Mouse (Mus musculus) lung, postnatal 0 days (tissue): ENCODE measurements around the gene Eif3b.

ENCODE experiments used
- CTCF ChIP-seq: IDR thresholded peaks from 2 replicates; pipeline ENCODE4 v1.5.1; 2016; ENCODE audit warnings: antibody characterized with exemption, mild to moderate bottlenecking
- EP300 ChIP-seq: IDR thresholded peaks from 2 replicates; pipeline ENCODE4 v1.6.1; 2016; ENCODE audit warnings: antibody characterized with exemption, mild to moderate bottlenecking, control low read depth

GRCm38 (mm10) chr5:140408801-140409200, 10.3 kb upstream of the Eif3b start:
- TF ChIP-seq CTCF (0 out of 2 replicates have a peak, but pooled peaks have one; percentile 11), EP300 (no peak)
